Mouse (Mus musculus): ENCODE measurements around the gene C4b.
"Not testable (repeated sequence)": the region's sequence is repeated elsewhere in the genome, so short reads cannot be mapped to it uniquely, and the experiment has no call there.

Gene C4b

GRCm38 (mm10) chr17:34743719-34744118, at the start of gene C4b:
C4b (minus strand) TSS chr17:34743882.
- no peak for DNase-seq

DNA sequence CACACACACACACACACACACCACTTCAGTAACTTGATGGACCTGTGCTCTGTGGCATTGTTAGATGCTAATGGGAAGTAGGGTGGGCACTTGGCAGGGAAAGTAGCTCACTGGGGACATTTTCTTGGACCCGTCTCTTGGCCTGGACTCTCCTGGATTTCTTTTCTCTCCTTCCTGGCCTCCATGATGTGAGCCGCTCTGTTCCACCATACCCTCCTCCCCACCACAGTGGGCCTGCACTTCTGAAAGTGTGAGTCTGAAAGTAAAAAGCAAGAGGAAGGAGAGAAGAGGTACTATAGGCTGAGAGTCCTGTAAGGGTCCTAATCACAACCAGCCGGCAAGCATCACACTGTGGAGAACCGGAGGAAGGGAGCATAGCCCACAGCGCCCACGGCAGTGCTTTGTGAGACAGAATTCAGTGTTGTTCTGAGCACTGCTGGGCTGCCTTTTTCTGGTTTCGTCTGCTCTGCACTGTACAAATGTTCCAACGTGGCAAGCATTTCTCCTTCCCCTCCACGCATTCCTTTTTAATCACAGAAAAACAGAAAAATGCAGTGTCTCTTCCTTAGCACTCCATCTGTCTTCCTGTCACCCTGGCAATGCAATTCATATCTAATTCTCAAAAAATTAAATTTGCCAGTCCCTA, 34.1 kb upstream of the C4b start:
- no peak for DNase-seq

GRCm38 (mm10) chr17:34761471-34761870, 17.8 kb upstream of the C4b start:
- DNase-seq, result no peak

- DNase-seq, result no peak
These were observed 2.8 kb upstream of the C4b start for GRCm38 (mm10) chr17:34746531-34746930.

- not testable (repeated sequence) for DNase-seq
These were observed 1.5 kb upstream of the C4b start for GRCm38 (mm10) chr17:34745166-34745565.

DNA sequence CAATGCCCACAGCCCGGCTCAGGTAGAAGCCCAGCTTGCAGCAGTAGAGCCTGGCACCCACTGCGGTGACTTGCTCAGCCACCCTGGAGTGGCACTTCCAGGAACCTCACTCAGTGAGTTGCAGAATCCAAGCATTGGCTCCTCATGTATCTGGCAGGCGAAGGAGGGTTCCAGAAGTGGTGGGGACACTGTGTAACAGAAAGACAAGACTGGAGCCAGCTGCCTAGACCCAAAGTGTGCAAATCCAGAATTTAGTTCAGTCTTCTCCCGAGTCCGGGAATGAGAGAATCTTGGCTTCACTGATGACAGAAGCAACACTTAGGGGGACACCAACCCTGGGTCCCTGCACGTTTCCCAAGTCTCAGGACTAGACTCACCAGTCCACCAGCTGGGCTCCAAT, 929 bp upstream of the C4b start:
- not testable (repeated sequence) for DNase-seq

DNA sequence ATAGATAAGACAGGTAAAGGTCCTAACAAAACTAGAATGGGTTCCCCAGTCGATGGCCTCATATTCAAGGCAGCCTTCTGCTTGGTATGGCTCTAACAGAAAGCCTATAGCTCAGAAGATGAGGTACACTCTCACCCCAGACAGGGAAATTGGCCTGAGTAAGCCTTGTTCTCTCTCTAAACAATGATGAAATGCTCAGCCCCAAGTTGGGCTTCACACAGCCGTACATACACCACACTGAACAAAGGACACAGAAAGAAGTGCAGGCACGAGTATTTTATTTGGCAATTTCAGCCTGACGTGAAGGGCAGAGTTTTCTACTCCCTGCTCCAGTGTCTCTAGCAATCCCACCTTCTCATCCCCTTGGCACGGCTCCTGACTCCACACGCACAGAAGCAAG, 524 bp upstream of the C4b start:
- no peak for DNase-seq

DNA sequence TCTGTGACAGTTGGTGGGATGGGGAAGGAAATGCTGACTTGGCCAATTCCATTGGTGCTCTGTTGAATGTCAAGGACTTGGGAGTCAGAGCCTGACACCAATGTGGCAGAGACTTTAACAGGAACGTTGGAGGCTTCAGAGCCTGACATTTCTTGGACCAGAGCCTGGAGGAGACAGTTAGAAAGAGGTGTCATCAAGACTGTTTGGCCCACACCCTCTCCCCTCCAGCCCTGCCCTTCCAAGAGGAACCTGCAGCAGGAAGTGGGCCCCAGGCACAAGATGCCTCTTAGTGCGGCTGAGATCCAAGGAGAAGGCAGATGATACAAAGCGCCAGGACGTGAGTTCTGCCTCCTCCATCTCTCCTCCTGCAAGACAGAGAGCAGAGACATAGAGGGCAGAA, 3.4 kb downstream of the C4b start:
- no peak for DNase-seq

DNA sequence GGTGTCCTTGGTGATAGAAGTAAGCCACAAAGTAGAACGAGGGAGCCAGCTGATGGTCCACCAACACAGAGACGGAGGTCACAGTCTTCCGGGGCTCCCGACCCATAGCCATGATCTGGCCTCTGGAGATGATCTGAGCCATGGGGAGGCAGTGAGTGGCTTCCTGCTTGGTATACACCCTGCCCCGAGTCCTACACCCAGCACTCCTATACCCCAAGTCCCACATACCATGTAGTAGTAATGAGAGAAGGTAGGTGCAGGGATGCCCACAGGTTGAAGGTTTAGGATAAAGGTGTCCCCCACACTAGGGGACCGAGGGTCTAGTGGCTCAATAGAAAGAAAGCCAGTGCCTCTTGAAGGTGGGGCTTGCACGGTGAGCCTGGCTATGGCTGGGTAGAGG, 4.0 kb downstream of the C4b start:
- not testable (repeated sequence) for DNase-seq

DNA sequence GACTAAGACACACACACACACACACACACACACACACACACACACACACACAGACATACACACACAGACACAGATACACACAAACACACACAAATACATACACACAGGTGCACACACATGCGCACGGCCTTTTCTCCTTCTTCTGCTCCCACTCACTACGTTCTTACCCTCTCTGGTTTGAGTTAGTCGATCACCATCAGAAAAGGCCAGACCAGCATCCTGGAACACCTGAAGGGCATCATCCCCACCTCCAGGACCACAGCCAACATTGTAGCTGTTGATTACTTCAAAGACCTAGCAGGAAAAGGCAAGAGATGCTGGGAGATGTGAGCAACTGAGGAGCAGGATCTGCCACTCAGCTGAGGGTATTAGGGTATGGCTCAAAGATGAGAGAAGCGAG, 6.2 kb downstream of the C4b start:
- not testable (repeated sequence) for DNase-seq

GRCm38 (mm10) chr17:34729779-34730553, 13.7 kb downstream of the C4b start:
- not testable (repeated sequence) for DNase-seq

DNA sequence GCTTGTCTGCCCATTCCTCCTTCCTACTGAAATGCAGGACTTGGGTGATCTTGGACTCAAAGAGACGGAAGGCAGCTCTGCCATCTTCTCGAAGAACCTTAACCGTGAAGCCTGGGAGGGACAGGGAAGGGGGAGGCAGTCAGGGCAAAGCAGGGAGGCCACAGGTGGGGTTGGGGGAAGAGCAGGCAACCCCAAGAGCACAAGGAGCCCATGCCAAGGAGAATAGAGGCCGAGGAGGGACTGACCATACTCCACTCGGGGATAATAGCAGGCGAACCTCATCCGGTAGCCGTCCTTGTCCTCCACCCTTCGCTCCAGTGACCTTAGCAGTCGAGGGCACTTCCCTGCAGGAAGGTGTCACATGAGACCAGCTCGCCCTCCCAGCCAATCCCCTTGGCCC, 14.5 kb downstream of the C4b start:
- DNase-seq, result not testable (repeated sequence)

DNA sequence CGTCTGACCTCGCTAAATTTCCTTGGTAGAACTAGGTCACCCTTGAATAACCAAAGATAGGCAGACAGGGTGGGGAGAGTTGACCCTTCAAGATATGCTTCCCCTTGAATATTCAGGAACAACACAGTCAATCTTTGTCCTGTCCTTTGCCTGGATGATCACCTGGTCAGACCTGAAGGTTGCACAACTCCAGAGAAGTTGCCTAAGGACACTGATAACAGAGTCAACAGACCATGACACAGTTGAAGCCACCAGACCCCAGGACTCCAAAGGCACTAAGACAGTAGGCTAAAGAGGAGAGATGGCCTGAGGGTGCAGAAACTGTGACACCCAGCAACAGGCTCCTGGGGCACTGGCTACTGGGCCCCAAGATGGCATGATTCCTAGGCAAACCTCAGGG, 15.8 kb downstream of the C4b start:
- DNase-seq, result no peak

DNA sequence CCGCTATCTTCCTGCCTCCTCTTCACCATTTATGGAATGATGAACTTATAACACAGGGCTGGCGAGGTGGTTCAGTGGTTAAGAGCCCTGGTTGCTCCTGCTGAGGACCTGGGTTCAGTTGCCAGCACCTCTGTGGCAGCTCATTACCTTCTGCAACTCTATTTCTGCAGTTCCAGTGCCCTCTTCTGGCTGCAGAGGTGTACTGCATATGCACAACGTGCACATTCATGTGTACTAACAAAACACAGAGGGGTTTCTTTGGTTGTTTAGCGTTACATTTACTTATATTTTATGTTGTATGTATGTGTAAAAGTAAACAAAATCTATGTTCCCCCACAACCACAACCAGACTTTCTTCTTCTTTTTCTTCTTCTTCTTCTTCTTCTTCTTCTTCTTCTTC, 20.6 kb downstream of the C4b start:
- no peak for DNase-seq

DNA sequence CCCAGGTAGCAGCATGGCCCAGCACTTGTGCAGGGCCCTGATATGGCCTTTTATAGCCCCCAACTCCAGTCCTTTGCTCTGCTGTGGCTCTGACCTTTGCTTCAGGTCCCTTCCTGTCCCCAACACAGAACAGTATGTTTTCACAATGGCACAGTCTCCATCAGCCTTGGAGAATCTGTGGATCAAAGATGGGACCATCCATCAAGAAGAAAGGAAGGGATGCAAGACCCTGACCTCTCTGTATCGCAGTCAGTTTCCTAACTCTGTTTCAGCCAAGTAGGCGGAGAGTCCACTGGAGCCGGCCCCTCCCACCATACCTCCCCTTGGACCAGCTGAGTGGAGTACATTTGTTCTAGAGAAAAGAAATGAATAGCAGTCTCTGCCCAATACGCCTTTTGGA, 21.4 kb downstream of the C4b start:
- not testable (repeated sequence) for DNase-seq

DNA sequence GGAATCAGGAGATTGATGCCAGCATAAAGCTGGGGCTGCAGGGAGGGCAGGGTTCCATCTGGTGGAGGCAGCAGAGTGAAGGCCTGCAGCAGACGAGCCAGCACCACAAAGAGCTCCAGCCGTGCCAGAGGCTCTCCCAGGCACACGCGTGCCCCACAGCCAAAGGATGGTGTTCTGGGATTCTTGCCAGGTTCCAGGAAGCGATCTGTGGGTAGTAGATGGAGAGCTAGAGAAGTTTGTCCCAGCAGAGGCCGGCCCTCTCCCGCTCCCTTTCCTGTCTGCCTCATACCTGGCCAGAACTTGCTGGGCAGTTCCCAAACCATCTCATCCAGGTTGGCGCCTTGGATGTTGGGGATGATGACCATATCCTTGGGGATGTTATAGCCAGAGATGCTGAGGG, 23.8 kb downstream of the C4b start:
- DNase-seq, result not testable (repeated sequence)

DNA sequence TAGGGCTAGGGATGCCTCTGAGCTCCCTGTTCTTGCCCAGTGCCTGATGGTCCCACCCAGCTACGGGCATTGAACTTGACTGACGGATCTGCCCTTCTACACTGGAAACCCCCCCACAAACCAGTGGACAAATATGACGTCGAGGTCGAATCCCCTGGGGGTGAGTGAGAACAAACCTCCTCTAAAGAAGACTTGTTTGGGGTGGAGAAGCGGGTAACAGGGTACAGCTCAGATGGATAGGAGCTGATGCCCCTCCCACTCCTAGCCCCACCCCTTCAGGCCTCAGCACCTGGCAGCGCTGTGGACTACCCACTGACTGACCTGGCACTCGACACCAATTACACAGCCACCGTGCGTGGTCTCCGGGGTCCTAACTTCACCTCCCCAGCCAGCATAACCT, 26.3 kb downstream of the C4b start:
- no peak for DNase-seq

DNA sequence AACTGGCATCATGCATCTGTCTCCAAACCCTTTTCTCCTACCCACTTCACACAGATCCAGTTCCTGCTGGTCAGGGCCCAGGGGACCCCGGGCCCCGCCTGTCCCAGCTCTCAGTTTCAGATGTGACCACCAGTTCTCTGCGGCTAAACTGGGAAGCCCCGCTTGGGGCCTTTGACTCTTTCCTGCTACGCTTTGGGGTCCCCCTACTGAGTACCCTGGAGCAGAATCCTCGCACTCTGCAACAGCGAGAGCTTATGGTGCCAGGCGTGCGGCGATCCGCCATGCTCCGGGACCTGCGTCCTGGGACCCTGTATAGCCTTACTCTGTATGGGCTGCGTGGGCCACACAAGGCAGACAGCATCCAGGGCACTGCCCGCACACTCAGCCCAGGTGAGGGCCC, 27.4 kb downstream of the C4b start:
- DNase-seq, result no peak

GRCm38 (mm10) chr17:34715451-34715850, 28.2 kb downstream of the C4b start:
- not testable (repeated sequence) for DNase-seq

DNA sequence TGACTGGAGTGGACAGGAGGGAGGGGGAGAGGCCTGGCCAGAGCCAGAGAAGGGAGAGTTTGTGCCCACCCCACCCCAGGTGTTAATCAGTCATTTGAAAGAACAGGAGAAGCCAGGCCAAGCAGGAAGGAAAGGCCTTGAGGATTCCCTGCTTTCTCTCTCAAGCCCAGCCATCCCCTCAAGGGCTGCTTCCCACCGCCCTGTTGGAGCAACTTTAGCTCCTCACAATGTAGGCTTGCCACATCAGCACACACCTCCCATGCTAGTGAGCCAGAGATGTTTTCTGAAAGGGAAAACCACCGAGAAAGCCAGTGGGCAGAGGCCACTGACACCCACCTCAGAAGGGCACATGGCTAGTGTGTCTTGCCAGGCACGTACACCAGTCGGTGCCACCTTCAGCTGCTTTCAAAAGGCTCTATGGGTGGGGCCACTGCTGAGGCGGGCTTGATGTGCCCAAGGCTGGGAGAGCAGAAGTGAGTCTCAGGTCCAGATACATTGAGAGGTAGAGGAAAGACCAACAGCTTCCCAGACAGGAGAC, 28.7 kb downstream of the C4b start:
- DNase-seq, result not testable (repeated sequence)

DNA sequence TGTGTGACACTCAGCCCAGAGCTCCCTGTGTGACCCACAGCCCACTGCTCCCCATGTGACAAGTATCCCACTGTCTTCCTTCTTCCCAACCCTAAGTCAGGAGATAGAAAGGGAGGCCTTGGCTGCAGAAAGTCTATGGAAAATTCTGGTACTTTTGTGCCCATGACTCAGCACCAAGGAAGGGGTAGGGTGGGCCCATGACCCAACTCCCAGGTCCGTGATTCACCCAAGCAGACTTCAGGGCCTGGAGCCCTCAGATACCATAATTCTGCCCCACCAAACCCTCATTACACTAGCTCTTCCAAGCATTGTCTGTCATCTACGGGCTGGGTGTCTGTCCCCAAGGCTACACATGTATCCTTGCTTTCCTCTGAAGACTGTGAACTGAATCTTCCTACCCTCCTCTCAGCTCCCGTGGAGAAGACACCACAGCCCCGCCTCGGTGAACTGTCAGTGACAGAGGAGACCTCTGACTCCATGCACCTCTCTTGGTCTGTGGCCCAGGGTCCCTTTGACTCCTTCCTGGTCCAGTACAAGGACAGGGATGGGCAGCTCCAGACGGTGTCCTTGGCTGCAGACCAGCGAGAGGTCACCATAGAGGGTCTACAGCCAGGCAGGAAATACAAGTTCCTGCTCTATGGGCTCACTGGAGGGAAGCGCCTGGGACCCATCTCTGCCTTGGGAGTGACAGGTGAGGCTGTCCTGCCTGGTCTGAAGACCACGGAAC, 29.3 kb downstream of the C4b start:
- DNase-seq, result not testable (repeated sequence)

DNA sequence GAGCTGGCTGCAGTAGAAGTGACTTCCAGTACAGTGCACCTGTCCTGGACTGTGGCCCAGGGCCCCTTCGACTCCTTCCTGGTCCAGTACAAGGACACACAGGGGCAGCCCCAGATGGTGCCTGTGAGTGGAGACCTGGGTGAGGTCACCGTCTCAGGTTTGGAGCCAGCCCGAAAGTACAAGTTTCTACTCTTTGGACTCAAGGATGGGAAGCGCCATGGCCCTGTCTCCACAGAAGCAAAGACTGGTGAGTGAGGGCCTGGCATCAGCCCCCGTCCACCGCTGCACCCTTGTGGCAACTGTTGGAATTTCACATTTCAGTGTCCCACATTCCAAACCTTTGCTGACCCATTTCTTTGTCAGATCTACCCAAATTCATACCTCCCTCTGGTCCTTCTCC, 30.7 kb downstream of the C4b start:
- peak; percentile 73 for DNase-seq

DNA sequence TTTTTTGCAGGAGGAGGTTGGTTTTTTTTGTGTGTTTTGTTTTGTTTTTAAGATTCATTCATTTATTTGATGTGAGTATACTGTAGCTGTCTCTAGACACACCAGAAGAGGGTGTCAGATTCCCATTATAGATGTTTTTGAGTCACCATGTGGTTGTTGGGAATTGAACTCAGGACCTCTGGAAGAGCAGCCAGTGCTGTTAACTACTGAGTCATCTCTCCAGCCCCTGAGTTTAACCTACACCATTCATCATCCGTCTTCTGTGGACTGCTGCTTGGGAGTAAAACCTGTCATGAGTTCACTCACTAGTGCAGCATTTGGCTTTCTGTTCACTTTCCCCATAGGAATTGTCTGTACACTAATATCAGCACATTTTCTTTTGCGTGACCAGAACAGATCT, 37.2 kb downstream of the C4b start:
- not testable (repeated sequence) for DNase-seq

DNA sequence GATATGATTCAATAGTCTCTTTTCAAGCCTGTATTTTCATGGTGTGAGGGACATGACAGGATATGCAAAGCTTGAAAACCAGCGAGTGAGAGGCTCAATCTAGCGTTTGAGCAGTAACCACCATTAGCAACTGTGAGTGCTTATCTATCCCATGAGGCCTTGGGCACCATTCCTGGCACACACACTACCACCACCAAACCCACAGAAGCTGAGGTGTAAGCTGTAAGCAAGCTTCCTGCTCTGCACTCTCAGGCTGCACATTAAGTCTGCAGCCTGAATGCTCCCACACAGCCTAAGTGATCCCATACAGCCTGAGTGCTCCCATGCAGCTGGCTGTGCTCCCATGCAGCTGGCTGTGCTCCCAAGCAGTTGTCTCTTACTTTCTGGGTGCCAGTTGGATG, 43.0 kb downstream of the C4b start:
- DNase-seq, result no peak
